Mouse (Mus musculus) urinary bladder, adult 2 months (tissue): Measurements from ENCODE around the gene 4931409K22Rik. TPM values are rescaled to one million over a fixed set of nuclear protein-coding genes. Genes with fewer than 3 reads are reported as not detected.

Experiments
- DNase-seq: peaks from one replicate; pipeline ENCODE4 v3.0.0; 2022; ENCODE audit warnings: low spot score
- polyA plus RNA-seq: library from polyadenylated mRNA; depleted of rRNA; stranded (reverse); fragments of >200 nt; gene quantifications from 2 replicates; pipeline ENCODE4 v1.2.3, GENCODE M21; 2012; rRNA removed

The 4931409K22Rik gene
- polyA plus RNA-seq, 1 experiment = not detected

- no peak for DNase-seq
Observed at GRCm38 (mm10) chr5:24499113-24499512, 57.5 kb downstream of the 4931409K22Rik start.

GRCm38 (mm10) chr5:24497526-24497925, 59.1 kb downstream of the 4931409K22Rik start:
- no peak for DNase-seq

- no peak for DNase-seq
Observed at GRCm38 (mm10) chr5:24496756-24497155, 59.9 kb downstream of the 4931409K22Rik start.

- DNase-seq = no peak
Observed at GRCm38 (mm10) chr5:24495019-24495418, 61.6 kb downstream of the 4931409K22Rik start.

Other genes starting within 250 kb of the 4931409K22Rik start
- 56.0 and 70.5 TPM in 2 replicates for gene Kcnh2, start 205.2 kb downstream of the 4931409K22Rik start, polyA plus RNA-seq
- 7.3 and 8.3 TPM in 2 replicates for gene Nos3, start 192.0 kb downstream of the 4931409K22Rik start, polyA plus RNA-seq
- 3.1 and 5.1 TPM in 2 replicates for gene Atg9b, start 164.7 kb downstream of the 4931409K22Rik start, polyA plus RNA-seq
- gene Abcb8, start 163.1 kb downstream of the 4931409K22Rik start, polyA plus RNA-seq = 24.8 and 28.8 TPM in 2 replicates
- gene Asic3, start 143.4 kb downstream of the 4931409K22Rik start, polyA plus RNA-seq = 0.29 and 0.50 TPM in 2 replicates
- 61.4 and 77.8 TPM in 2 replicates for gene Cdk5, start 133.3 kb downstream of the 4931409K22Rik start, polyA plus RNA-seq
- gene Slc4a2, start 133.0 kb downstream of the 4931409K22Rik start, polyA plus RNA-seq = 61.6 and 63.0 TPM in 2 replicates
- gene Fastk, start 111.5 kb downstream of the 4931409K22Rik start, polyA plus RNA-seq = 134 and 154 TPM in 2 replicates
- 24.5 TPM in 2 replicates for gene Tmub1, start 109.0 kb downstream of the 4931409K22Rik start, polyA plus RNA-seq
- 55.8 and 73.8 TPM in 2 replicates for gene Agap3, start 104.6 kb downstream of the 4931409K22Rik start, polyA plus RNA-seq
- gene Gbx1, start 29.6 kb downstream of the 4931409K22Rik start, polyA plus RNA-seq = 0.01 and 0.07 TPM in 2 replicates
- 0.45 and 0.72 TPM in 2 replicates for gene Asb10, start 15.8 kb downstream of the 4931409K22Rik start, polyA plus RNA-seq
- 44.5 and 50.0 TPM in 2 replicates for gene Abcf2, start 20.7 kb upstream of the 4931409K22Rik start, polyA plus RNA-seq
- 30.2 and 34.5 TPM in 2 replicates for gene Chpf2, start 29.9 kb upstream of the 4931409K22Rik start, polyA plus RNA-seq
- gene Smarcd3, start 67.6 kb upstream of the 4931409K22Rik start, polyA plus RNA-seq = 80.3 and 83.2 TPM in 2 replicates
- gene Nub1, start 128.7 kb upstream of the 4931409K22Rik start, polyA plus RNA-seq = 47.3 and 58.5 TPM in 2 replicates
- 0.62 and 0.98 TPM in 2 replicates for gene Wdr86, start 173.9 kb upstream of the 4931409K22Rik start, polyA plus RNA-seq
- 3.0 TPM in 1 of 2 replicates, not detected in the other for gene Crygn, start 201.2 kb upstream of the 4931409K22Rik start, polyA plus RNA-seq